Mouse (Mus musculus) midbrain, postnatal 0 days (tissue): ENCODE measurements around the gene Rhobtb1. TPM values are rescaled to one million over a fixed set of nuclear protein-coding genes. Genes with fewer than 3 reads are reported as not detected.

Experiments
- ATAC-seq: fragments of 200-750 bp; cut with Nextera tagmentation; 2 replicates; pipeline ENCODE4 v1.8.0; 2017; ENCODE audit warnings: moderate number of reproducible peaks, mild to moderate bottlenecking, moderate TSS enrichment, moderate library complexity; ENCODE audit not compliant: low FRiP score
- DNase-seq: peaks from one replicate; pipeline ENCODE4 v3.0.0-alpha.2; 2015; ENCODE audit warnings: low spot score
- H3K27ac ChIP-seq: fragments of 300-500 bp; sonication (generic); 2 replicates; pipeline ENCODE4 v1.5.1; 2014; ENCODE audit warnings: low read depth, mild to moderate bottlenecking, low read length, mixed read lengths
- H3K27me3 ChIP-seq: fragments of 300-500 bp; sonication (generic); 2 replicates; pipeline ENCODE4 v1.6.1; 2014; ENCODE audit warnings: low read length, control low read depth, mixed read lengths; ENCODE audit not compliant: insufficient read depth
- H3K36me3 ChIP-seq: fragments of 300-500 bp; sonication (generic); 2 replicates; pipeline ENCODE4 v1.6.1; 2014; ENCODE audit warnings: low read length, control low read depth, mixed read lengths; ENCODE audit not compliant: insufficient read depth
- H3K4me1 ChIP-seq: fragments of 300-500 bp; sonication (generic); 2 replicates; pipeline ENCODE4 v1.6.1; 2014; ENCODE audit warnings: mild to moderate bottlenecking, control low read depth, antibody characterized with exemption, low read length, mixed read lengths; ENCODE audit not compliant: insufficient read depth
- H3K4me2 ChIP-seq: fragments of 300-500 bp; sonication (generic); 2 replicates; pipeline ENCODE4 v1.6.1; 2014; ENCODE audit warnings: low read depth, mild to moderate bottlenecking, low read length, mixed read lengths; ENCODE audit not compliant: poor library complexity, severe bottlenecking
- H3K4me3 ChIP-seq: fragments of 300-500 bp; sonication (generic); 2 replicates; pipeline ENCODE4 v1.5.1; 2014; ENCODE audit warnings: low read depth, mild to moderate bottlenecking, low read length, moderate library complexity
- H3K9ac ChIP-seq: fragments of 300-500 bp; sonication (generic); replicated peaks from 2 replicates; pipeline ENCODE4 v1.6.1; 2014; ENCODE audit warnings: mild to moderate bottlenecking, low read length, moderate library complexity, mixed read lengths; ENCODE audit not compliant: poor library complexity, severe bottlenecking
- H3K9me3 ChIP-seq: fragments of 300-500 bp; sonication (generic); 2 replicates; pipeline ENCODE4 v1.6.1; 2016; ENCODE audit warnings: low read length, control low read depth
- CTCF ChIP-seq: IDR thresholded peaks from 2 replicates; pipeline ENCODE4 v1.5.1; 2016; ENCODE audit warnings: antibody characterized with exemption, mild to moderate bottlenecking
- WGBS: fragments of 180-500 bp; shearing (Covaris S2); extraction: QIAGEN DNeasy Blood & Tissue Kit; methylation state at CpG from one replicate; pipeline ENCODE4 v1.1.7; 2014; 5-methylcytosine and 5-hydroxymethylcytosine counted together
- polyA plus RNA-seq: library from polyadenylated mRNA; unstranded; fragments of >200 nt; fragmentation: Nextera tagmentation; extraction: Ambion mirVana; gene quantifications from 2 replicates; pipeline ENCODE4 v1.2.1, GENCODE M21; 2015
- total RNA-seq: library from RNA; depleted of rRNA; stranded (reverse); fragments of >200 nt; gene quantifications from 2 replicates; pipeline ENCODE4 v1.2.3, GENCODE M21; 2014

Rhobtb1 gene
- total and polyA plus RNA-seq, 2 experiments from 2014 or later = 9.2 to 15.3 TPM

GRCm38 (mm10) chr10:69259161-69259560 is 107.9 kb downstream of the Rhobtb1 start:
- WGBS = 76% methylated on average over 2 of the region's 2 CpGs
- Histone ChIP-seq H3K4me1 (no peaks in the 10 kb centered on the region), H3K4me3 (no peak overlapping the region), H3K4me2 (no peak overlapping the region), H3K36me3 (no peaks in the 10 kb centered on the region), H3K27me3 (no peaks in the 10 kb centered on the region), H3K9me3 (no peaks in the 10 kb centered on the region), H3K27ac (no peak overlapping the region), H3K9ac (no peak overlapping the region)
- no peak for TF ChIP-seq CTCF
- DNase-seq (no peak), ATAC-seq (no peak)

DNA sequence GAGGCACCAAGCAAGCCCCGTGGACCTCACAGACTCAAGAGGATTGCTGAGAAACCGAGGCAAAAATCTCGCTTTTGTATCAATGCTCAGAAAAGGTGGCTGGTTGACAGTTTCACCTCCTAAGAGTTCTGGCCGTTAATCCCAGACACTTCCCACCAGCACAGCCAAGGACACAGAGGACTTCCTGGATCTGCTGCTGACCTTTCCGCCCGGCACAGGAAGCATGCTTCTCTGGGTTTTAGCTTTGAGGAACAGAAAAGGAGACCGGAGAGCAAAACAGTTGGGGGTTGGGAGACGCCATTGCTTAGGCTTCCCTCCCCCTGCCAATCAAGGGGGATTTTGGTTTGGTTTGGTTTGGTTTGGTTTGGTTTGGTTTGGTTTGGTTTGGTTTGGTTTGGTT is 108.7 kb downstream of the Rhobtb1 start:
- H3K4me3 ChIP-seq = no peak overlapping the region
- no peaks in the 10 kb centered on the region for H3K36me3 ChIP-seq
- no peaks in the 10 kb centered on the region for H3K9me3 ChIP-seq
- H3K4me2 ChIP-seq = no peak overlapping the region
- H3K27ac ChIP-seq = no peak overlapping the region
- no peaks in the 10 kb centered on the region for H3K4me1 ChIP-seq
- H3K9ac ChIP-seq = no peak overlapping the region
- DNase-seq (no peak), ATAC-seq (no peak)
- no peaks in the 10 kb centered on the region for H3K27me3 ChIP-seq
- 85% methylated on average over 8 of the region's 8 CpGs for WGBS
- TF ChIP-seq CTCF = no peak

GRCm38 (mm10) chr10:69262918-69263822 is 111.9 kb downstream of the Rhobtb1 start:
- 71% methylated on average over 14 of the region's 14 CpGs for WGBS
- no peak for ATAC-seq
- Histone ChIP-seq H3K9ac (no peak overlapping the region), H3K4me2 (no peak overlapping the region), H3K4me3 (no peak overlapping the region), H3K36me3 (no peaks in the 10 kb centered on the region), H3K27ac (no peak overlapping the region), H3K9me3 (no peaks in the 10 kb centered on the region), H3K4me1 (no peaks in the 10 kb centered on the region), H3K27me3 (no peaks in the 10 kb centered on the region)
- DNase-seq = no peak
- TF ChIP-seq CTCF = no peak

GRCm38 (mm10) chr10:69263906-69264305 is 112.7 kb downstream of the Rhobtb1 start:
- H3K36me3 ChIP-seq = no peaks in the 10 kb centered on the region
- no peaks in the 10 kb centered on the region for H3K27me3 ChIP-seq
- 70% methylated on average over 2 of the region's 2 CpGs for WGBS
- H3K4me2 ChIP-seq = no peak overlapping the region
- no peaks in the 10 kb centered on the region for H3K4me1 ChIP-seq
- no peak overlapping the region for H3K9ac ChIP-seq
- H3K27ac ChIP-seq = no peak overlapping the region
- ATAC-seq (no peak), DNase-seq (no peak)
- no peak overlapping the region for H3K4me3 ChIP-seq
- no peak for TF ChIP-seq CTCF
- H3K9me3 ChIP-seq = no peaks in the 10 kb centered on the region

GRCm38 (mm10) chr10:69265421-69265820 is 114.2 kb downstream of the Rhobtb1 start:
- Histone ChIP-seq H3K9ac (no peak overlapping the region), H3K4me2 (no peak overlapping the region), H3K36me3 (peaks cover 7% of the 10 kb centered on the region), H3K9me3 (no peaks in the 10 kb centered on the region), H3K4me1 (no peaks in the 10 kb centered on the region), H3K27me3 (no peaks in the 10 kb centered on the region), H3K4me3 (no peak overlapping the region), H3K27ac (no peak overlapping the region)
- 89% methylated on average over 15 of the region's 15 CpGs for WGBS
- DNase-seq = no peak
- ATAC-seq = no peak
- no peak for TF ChIP-seq CTCF

DNA sequence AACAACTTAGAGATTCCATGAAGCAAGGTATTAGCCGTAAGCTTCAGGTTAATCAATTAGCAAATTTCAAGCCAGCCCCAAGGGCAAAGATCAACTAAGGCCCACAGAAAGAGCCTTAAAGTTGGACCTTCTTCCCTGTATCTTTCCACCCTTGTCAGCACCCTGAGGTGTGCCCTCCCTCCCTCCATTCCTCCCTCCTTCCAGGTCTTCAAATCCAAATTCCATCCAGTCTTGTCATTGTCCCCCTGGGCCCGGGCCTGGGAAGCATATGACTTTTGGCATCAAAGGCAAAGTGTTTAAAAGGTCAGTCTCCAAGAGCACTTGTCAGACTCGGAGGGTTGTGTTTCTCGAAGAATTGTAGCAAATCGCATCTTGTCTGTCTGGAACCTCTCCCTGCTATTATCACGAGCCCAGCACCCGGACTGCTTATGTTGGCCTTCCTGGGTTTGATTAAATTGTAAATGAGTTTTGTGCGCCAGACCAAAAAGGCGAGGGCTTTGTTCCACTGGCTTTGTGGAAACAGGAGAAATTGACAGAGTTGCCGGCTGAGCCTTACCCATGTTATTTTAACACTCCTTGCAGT is 116.9 kb downstream of the Rhobtb1 start:
- 25% methylated on average over 10 of the region's 10 CpGs for WGBS

More for the DNA sequence above, 116.9 kb downstream of the Rhobtb1 start:
- ATAC-seq = no peak
- Histone ChIP-seq H3K4me1 (no peaks in the 10 kb centered on the region), H3K4me3 (no peak overlapping the region), H3K4me2 (no peak overlapping the region), H3K27ac (no peak overlapping the region), H3K9ac (no peak overlapping the region), H3K27me3 (no peaks in the 10 kb centered on the region), H3K36me3 (peaks cover 11% of the 10 kb centered on the region), H3K9me3 (no peaks in the 10 kb centered on the region)
- no peak for DNase-seq
- TF ChIP-seq CTCF = no peak
